Mouse (Mus musculus): ENCODE measurements at regions not wholly inside any gene's neighbourhood (a gene's known extent, or its start where the extent isn't known, plus 50 kb on each side); places are given as distances from the start of the nearest gene placed in this dataset.

DNA sequence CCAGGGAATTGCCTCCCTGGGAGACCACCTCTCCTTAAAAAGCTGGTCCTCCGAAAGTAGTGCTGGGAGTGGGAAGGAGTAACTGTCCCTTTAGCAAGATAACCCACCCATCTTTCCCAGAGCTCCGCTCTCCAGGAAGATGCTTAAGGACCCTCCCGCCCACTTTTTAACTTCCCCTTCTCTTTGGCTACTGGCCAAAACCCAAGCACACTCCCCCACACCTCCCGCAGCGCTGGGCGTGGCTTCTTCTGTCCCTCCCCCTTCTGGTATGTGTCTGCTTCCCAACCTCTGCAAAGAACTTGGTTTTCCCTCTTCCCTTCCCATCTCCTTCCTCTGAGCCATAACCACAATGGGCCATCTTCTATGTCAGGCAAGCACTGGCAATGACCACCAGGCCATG, 85.4 kb downstream of the Rpap3 start:
- TF ChIP-seq GATA1 (IDR thresholded peaks at IDR 0.05; ENCODE audit: low read length): no peak

DNA sequence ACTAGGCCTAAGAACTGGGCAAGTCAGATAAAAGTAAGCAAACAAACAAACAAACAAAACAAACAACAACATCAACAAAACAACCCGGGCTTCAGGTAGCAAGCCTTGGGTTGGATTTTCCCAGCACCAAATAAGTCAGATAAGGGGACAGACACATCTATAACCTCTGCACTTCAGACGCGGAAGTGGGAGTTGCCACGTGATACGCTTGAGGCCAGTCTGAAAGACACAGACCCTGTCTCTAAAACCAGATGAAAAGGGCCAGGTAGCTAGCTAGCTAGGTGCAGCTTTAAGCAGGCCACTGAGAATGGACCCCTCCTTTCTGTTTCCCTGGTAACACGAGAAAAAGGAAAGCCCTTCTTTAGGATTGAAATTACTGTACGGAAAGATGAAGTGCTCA, 85.9 kb downstream of the Rpap3 start:
- TF ChIP-seq GATA1 (IDR thresholded peaks at IDR 0.05; ENCODE audit: low read length): no peak

DNA sequence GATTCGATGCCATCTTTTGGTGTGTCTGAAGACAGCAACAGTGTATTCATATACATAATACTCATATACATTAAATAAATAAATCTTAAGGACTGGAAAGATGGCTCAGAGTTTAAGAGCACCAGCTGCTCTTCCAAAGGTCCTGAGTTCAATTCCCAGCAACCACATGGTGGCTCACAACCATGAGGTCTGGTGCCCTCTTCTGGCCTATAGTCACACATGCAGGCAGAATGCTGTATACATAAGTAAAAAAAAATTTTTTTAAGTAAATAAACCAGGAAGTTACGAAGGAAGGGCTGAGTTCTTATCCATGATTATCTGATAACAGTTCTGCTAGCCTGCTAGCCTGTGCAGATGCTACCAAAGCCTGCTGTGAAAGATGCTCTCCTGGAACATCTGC, 93.3 kb downstream of the Rpap3 start:
- TF ChIP-seq GATA1 (IDR thresholded peaks at IDR 0.05; ENCODE audit: low read length): no peak

DNA sequence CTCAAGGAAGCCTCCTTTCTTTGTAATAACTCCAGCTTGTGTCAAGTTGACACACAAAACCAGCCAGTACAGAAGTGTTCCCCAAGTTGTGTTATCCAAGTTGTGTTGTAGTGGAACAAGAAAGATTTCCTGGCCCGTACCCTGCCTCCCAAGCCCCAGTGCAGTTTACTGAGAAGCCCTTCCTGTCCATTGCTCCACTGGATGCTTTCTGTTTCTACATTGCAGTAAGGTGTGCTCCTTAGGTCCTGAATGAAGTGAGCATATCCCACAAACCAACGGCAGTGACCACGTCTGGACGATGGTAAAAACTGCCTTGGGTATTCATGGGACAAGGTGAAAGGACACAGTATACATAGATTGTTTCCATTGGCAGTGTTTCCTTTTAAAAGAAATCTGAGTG, 94.9 kb downstream of the Rpap3 start:
- no peak for TF ChIP-seq GATA1 (IDR thresholded peaks at IDR 0.05; ENCODE audit: low read length)

DNA sequence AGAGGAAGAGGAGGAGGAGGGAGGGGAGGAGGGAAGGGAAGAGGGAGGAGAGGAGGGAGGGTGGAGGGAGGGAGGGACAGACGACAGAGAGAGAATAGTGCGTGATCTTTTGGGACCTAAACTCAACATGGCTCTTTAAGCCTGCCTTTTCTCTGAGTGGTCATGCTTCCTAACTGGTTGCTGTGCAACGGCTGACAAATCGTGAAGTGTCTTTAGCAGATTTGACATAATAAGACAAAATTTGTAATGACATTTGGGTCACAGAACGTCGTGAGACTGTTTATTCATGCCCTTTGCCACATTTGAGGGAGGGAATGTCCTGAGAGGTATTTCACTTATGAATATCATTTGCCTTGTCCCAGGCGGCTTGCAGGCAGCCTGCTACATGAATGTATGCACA, 96.1 kb downstream of the Rpap3 start:
- TF ChIP-seq GATA1 (IDR thresholded peaks at IDR 0.05; ENCODE audit: low read length): no peak

DNA sequence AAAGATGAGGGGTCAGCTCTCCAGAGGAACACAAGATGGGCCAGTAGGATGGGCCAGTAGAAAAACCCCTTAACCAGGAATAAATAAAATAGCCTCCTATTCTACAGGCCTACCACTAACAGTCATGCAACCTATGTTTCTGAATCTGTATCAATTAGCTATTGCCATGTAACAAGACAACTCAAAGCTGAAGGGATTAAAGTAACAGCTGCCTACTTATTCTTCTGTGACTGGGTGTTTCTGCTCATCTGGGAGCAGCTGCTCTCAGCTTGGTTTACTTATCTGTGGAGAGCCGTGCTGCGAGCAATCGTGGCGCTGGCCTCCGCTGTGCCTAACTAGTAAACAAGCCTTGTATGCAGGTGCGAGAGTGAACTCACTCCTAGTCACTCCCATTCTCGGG, 97.0 kb downstream of the Rpap3 start:
- no peak for TF ChIP-seq GATA1 (IDR thresholded peaks at IDR 0.05; ENCODE audit: low read length)

DNA sequence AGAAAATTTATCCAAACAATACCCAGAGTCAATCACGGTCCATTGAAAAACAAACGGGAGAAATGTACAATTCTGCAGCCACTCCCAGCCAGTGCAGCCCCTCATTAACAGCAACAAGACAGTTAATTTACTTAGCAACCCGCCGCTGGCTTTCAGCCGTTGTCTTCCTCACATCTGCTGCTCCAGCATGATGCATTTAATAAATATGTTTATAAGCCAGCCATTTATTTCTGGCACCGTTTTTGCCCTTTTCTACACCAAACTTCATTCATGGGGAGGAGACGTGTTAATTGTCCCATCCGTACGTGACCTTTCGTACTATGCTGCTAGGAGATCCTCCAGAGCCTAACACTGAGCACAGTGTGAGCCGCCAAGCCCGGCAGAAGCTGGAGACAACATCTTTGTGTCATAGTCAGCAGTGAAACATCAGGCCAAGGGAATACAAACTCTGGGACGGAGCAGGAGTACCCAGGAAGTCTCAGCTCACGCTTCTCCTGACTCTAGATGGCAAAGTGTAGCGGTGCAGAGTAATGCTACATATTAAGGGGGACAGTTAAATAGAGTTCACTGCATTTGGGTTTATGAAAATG, 97.9 kb downstream of the Rpap3 start:
- no peak for TF ChIP-seq GATA1 (IDR thresholded peaks at IDR 0.05; ENCODE audit: low read length)

DNA sequence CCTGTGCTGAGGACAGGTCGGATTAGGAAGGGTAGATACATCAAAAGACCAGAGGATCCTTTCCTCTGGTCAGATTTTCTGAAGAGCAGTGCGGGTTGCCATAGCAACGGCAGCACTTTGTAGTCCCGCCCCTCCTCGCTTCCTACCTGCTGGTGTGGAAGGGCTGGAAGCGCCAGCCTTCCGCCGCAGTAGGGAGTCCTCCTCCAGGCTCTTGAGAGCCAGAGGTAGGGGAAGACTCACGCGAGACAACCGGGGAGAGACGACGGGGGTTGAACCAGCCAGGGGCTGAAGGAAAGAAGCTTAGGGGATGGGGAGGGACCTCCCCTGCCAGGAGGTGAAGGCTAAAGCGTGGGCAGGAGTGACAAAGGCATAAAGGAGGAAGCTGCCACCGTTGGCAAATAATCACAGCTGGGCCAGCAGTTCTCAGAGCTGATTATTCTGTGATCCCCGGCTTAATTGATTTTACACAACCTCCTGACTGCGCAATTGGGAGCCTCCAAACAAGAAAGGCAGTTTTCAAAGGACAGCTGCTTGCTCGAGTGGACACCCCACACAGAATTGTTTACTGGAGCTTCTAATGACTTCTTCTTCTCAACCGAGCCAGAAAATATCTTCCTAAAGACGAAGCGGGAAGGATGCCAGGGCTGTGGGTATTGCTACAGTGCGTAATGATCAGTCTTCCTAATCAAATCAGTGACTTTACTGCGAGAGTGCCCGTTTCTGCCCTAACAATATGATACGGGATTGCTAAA, 98.8 kb downstream of the Rpap3 start:
- TF ChIP-seq GATA1 (IDR thresholded peaks at IDR 0.05; ENCODE audit: low read length): no peak

DNA sequence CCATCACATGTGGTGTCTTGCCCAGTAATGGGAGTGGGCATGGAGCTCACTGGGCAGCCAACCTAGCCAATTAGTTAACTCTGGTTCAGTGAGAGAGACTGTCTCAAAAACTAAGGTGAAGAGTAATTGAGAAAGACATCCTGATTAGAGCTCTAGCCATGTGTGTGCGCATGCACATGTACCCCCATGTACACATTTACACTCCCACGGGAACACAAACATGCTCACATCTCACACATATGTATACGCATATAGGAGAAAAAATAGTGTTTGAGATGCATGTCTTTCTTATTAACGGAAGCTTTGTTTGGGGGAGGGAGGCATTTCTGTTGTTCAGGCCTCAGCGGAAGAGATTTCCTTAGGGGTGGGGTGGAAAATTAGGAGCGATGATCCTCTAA, 99.4 kb downstream of the Rpap3 start:
- no peak for TF ChIP-seq GATA1 (IDR thresholded peaks at IDR 0.05; ENCODE audit: low read length)

DNA sequence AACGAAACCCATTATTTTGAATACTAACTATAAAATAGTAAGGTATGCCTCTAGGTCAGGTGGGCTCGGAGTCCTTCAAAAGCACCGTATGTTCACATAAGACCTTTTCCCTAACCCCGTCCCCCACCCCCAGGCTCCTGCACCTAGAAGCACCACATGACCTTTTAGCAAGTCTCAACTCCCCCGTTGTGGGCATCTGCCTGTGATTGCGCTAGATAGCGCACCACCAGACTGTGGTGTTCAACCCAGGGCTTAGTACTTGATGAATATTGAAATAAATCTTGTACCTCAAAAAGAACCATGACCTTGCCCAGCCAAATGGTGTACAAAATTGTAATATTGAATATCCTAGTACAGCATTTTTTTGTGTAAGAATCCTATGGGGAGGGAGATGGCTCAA, 99.8 kb downstream of the Rpap3 start:
- no peak for TF ChIP-seq GATA1 (IDR thresholded peaks at IDR 0.05; ENCODE audit: low read length)

DNA sequence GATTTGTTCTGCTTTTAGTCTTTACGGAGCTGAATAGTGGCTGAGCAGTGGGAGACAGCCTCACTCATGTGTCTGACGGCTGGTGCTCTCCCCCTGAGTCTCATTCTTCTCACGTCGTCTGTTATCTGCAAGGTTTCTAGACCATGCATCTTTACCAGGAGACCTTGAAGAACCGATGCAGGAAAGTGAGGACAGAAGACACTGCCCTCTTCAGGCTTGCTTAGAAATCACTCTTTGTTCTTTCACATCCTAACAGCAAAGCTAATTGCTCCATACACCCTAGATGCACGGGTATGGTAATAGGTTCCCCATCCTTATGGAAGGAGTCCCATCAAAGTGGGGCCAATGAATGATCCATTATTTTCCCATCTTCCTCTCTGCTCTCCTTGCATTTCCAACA, 102.1 kb downstream of the Rpap3 start:
- no peak for TF ChIP-seq GATA1 (IDR thresholded peaks at IDR 0.05; ENCODE audit: low read length)

DNA sequence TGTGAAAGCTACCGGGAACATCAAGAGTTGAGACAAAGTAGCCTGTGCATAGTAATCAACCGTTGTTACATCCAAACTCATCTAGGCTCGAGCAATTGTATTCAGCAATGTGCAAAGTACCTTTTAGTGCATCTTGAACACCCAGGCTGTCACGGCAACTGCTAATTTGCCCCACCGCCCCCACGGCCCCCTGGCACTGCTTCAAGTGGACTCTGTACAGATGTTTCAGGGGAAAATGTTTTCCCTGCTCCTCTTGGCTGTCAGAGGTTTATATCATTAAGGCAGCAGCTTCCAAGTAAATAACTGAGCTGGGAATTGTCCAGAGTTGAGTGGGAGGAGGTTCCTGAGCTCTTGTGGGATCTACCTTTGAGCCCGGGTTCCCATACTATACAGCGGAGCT, 107.4 kb downstream of the Rpap3 start:
- TF ChIP-seq GATA1 (IDR thresholded peaks at IDR 0.05; ENCODE audit: low read length): no peak

DNA sequence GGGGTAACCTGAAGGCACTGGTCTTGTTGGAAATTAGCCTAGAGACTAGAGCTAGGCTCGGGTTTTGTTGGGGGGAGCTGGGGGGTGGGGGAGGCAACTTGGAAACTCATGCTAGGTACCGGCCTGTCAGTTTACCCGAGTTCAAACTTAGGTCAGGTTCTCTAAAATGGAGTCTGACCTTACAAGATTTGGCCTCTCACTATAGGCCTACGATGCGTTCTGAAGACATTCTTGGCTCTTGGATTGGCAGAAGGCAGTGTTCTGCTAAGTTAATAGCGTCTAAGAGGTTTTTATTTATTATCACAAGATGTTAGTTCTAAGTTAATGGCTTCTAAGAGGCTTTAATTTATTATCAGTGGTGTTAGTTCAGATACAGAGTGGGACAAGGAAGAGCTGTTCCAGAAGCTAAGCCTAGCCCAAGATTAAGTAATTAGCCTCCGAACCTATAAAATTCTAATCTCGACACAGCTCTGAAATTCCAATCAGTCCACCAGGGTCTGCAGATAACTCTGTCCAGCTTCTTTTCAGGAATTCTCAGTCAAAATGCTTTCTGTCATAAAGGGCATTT, 109.0 kb downstream of the Rpap3 start:
- TF ChIP-seq GATA1 (IDR thresholded peaks at IDR 0.05; ENCODE audit: low read length): no peak

DNA sequence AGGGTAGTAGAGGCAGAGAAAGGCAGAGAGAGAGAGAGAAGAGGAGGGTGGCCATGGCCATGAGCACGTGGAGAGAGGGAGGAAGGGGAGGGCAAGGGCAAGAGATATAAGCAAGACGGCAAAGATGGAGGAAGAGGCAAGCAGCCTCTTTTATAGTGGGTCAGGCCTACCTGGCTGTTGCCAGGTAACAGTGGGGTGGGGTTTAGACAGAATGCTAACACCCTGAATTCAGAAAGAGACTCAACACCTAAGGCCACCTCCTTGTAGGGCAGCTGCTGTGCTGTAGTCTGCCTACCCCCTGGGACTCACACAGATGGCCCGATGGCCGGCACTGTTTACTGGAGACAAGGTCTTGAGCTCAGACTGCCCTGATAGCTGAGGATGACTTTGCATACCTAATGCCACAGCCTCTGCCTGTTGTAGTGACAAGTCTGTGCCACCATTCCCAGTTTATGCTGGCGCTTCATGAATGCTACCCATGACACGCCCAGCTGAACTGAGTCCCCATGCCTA, 110.3 kb downstream of the Rpap3 start:
- no peak for TF ChIP-seq GATA1 (IDR thresholded peaks at IDR 0.05; ENCODE audit: low read length)

DNA sequence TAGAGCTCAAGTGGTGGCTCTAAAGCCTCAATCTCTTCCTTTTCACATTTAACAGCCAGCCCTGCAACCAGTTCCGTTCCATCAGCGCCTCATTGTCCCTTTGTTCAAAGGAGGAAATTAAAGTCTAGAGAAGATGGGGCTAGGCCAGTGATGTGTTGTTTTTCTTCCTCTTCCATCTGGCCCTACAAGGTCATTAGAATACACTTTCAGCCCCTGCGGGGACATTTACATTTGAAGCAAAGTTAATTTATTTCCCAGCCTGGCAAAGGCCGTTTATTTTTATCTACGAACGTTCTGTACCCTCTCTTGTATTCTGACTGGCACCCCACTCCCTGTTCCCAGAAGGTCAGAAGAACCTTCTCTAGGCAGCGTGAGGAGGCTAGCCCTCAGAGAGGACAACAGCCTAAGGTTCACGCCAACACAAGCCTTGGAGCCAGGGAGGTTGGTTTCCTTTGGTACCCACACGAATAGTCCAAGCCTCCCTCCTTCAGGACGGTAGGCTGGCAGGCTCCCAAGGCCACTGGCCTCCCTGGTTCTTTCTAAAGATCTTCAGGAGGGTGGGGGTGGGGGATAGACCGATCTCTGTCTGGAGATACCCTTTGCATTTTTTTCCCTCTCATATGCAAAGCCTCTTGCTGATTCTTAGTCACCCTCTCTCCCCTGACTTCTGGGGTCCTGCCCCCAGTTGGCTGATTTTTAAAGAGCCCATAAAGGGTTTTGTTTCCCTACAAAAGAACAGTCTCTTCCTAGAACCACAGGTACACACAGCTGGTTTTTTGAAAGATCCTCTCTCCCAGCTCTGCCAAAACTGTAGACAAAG, 111.6 kb downstream of the Rpap3 start:
- no peak for TF ChIP-seq GATA1 (IDR thresholded peaks at IDR 0.05; ENCODE audit: low read length)

DNA sequence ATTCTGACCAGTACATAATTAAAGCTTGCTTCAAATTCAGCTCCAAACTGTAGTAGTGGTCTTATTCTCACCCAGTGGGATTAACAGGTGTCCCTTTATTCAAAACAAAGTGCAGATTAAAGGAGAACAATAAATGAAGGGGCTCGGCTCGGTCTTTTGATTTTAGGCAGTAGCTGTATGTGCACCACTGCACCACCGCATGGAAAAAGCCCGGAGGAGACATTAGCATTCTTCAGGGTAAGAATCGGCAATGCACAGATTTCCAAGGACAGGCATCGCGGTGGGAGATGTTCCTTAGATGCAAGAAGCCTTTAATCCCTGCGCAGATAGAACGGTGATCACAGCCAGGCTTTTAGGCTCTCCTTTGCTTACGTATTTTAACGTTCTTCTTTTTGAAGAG, 112.8 kb downstream of the Rpap3 start:
- TF ChIP-seq GATA1 (IDR thresholded peaks at IDR 0.05; ENCODE audit: low read length): no peak

Measured in G1E-ER4 (cell line).